Mouse (Mus musculus) limb, embryonic 11.5 days (tissue): Measurements from ENCODE around the gene Fkbp14. TPM values are rescaled to one million over a fixed set of nuclear protein-coding genes. Genes with fewer than 3 reads are reported as not detected.

ENCODE experiments used
- ATAC-seq: fragments of 200-750 bp; cut with Nextera tagmentation; 2 replicates; pipeline ENCODE4 v1.8.0; 2017; ENCODE audit warnings: low read depth; ENCODE audit not compliant: insufficient number of reproducible peaks, low FRiP score, low TSS enrichment
- DNase-seq: peaks from one replicate; pipeline ENCODE4 v3.0.0-alpha.2; 2015; ENCODE audit warnings: low spot score
- H3K27ac ChIP-seq: fragments of 300-500 bp; sonication (generic); replicated peaks from 2 replicates; pipeline ENCODE4 v1.5.1; 2014; ENCODE audit warnings: low read depth, mild to moderate bottlenecking, low read length
- H3K27me3 ChIP-seq: fragments of 300-500 bp; sonication (generic); 2 replicates; pipeline ENCODE4 v1.6.1; 2014; ENCODE audit warnings: mild to moderate bottlenecking, low read length, mixed read lengths; ENCODE audit not compliant: control insufficient read depth, insufficient read depth
- H3K36me3 ChIP-seq: fragments of 300-500 bp; sonication (generic); 2 replicates; pipeline ENCODE4 v1.6.1; 2014; ENCODE audit warnings: mild to moderate bottlenecking, low read length, moderate library complexity, mixed read lengths; ENCODE audit not compliant: control insufficient read depth, insufficient read depth
- H3K4me1 ChIP-seq: fragments of 300-500 bp; sonication (generic); 2 replicates; pipeline ENCODE4 v1.6.1; 2014; ENCODE audit warnings: low read length, mixed read lengths; ENCODE audit not compliant: control insufficient read depth, insufficient read depth
- H3K4me2 ChIP-seq: fragments of 300-500 bp; sonication (generic); 2 replicates; pipeline ENCODE4 v1.6.1; 2014; ENCODE audit warnings: low read depth, mild to moderate bottlenecking, moderate library complexity; ENCODE audit not compliant: severe bottlenecking
- H3K4me3 ChIP-seq: fragments of 300-500 bp; sonication (generic); 2 replicates; pipeline ENCODE4 v1.5.1; 2014; ENCODE audit warnings: low read depth, low read length
- H3K9ac ChIP-seq: fragments of 300-500 bp; sonication (generic); 2 replicates; pipeline ENCODE4 v1.6.1; 2014; ENCODE audit warnings: mild to moderate bottlenecking, low read length
- H3K9me3 ChIP-seq: fragments of 300-500 bp; sonication (generic); 2 replicates; pipeline ENCODE4 v1.6.1; 2016; ENCODE audit warnings: low read length; ENCODE audit not compliant: control insufficient read depth
- WGBS: fragments of 180-500 bp; shearing (Covaris S2); extraction: QIAGEN DNeasy Blood & Tissue Kit; methylation state at CpG from one replicate; pipeline ENCODE4 v1.1.7; 2014; 5-methylcytosine and 5-hydroxymethylcytosine counted together
- polyA plus RNA-seq: library from polyadenylated mRNA; unstranded; fragments of >200 nt; fragmentation: Nextera tagmentation; extraction: Ambion mirVana; gene quantifications from 2 replicates; pipeline ENCODE4 v1.2.1, GENCODE M21; 2014

Gene Fkbp14
- polyA plus RNA-seq, result 19.2 and 20.4 TPM in 2 replicates

- no peaks in the 10 kb centered on the region for H3K27me3 ChIP-seq
- no peaks in the 10 kb centered on the region for H3K36me3 ChIP-seq
- WGBS, result 71% methylated on average over 4 of the region's 4 CpGs
- ATAC-seq, result no peak
- H3K9ac ChIP-seq, result no peak within 1 kb of the TSS
- no peak within 1 kb of the TSS for H3K4me3 ChIP-seq
- no peaks in the 10 kb centered on the region; the same call in 1 of the 2 replicates for H3K4me1 ChIP-seq
- H3K27ac ChIP-seq, result no peak within 1 kb of the TSS
- H3K4me2 ChIP-seq, result peak within 1 kb of the TSS; percentile 75; the same call in 1 of the 2 replicates
- no peak for DNase-seq
- H3K9me3 ChIP-seq, result no peaks in the 10 kb centered on the region
Measured at GRCm38 (mm10) chr6:54597208-54597607, at the start of gene Fkbp14. Gene Fkbp14, minus strand, starts transcription at chr6:54597308.

- Histone ChIP-seq H3K4me2 (no peak overlapping the region), H3K27me3 (no peaks in the 10 kb centered on the region), H3K27ac (no peak overlapping the region), H3K4me3 (no peak overlapping the region), H3K4me1 (no peaks in the 10 kb centered on the region), H3K36me3 (no peaks in the 10 kb centered on the region), H3K9me3 (no peaks in the 10 kb centered on the region), H3K9ac (no peak overlapping the region)
- 83% methylated on average over 4 of the region's 4 CpGs for WGBS
- no peak for DNase-seq
- no peak for ATAC-seq
Measured at GRCm38 (mm10) chr6:54643181-54643580, 46.1 kb upstream of the Fkbp14 start.

- WGBS, result 82% methylated on average over 2 of the region's 2 CpGs
- H3K9me3 ChIP-seq, result no peaks in the 10 kb centered on the region
- no peak overlapping the region for H3K4me3 ChIP-seq
- H3K9ac ChIP-seq, result no peak overlapping the region
- no peaks in the 10 kb centered on the region for H3K4me1 ChIP-seq
- H3K27ac ChIP-seq, result no peak overlapping the region
- DNase-seq (no peak), ATAC-seq (no peak)
- H3K27me3 ChIP-seq, result no peaks in the 10 kb centered on the region
- H3K36me3 ChIP-seq, result no peaks in the 10 kb centered on the region
- H3K4me2 ChIP-seq, result no peak overlapping the region
Measured at GRCm38 (mm10) chr6:54641953-54642352, 44.8 kb upstream of the Fkbp14 start.

GRCm38 (mm10) chr6:54639877-54640276 is 42.8 kb upstream of the Fkbp14 start:
- Histone ChIP-seq H3K4me2 (no peak overlapping the region), H3K27ac (no peak overlapping the region), H3K27me3 (no peaks in the 10 kb centered on the region), H3K9ac (no peak overlapping the region), H3K9me3 (no peaks in the 10 kb centered on the region), H3K4me1 (no peaks in the 10 kb centered on the region), H3K36me3 (no peaks in the 10 kb centered on the region), H3K4me3 (no peak overlapping the region)
- no peak for ATAC-seq
- no peak for DNase-seq
- 92% methylated on average over 3 of the region's 3 CpGs for WGBS

GRCm38 (mm10) chr6:54631462-54631861 is 34.4 kb upstream of the Fkbp14 start:
- H3K4me1 ChIP-seq, result no peaks in the 10 kb centered on the region
- no peaks in the 10 kb centered on the region for H3K27me3 ChIP-seq
- 49% methylated on average over 3 of the region's 3 CpGs for WGBS
- H3K4me3 ChIP-seq, result no peak overlapping the region
- H3K27ac ChIP-seq, result no peak overlapping the region
- no peak overlapping the region for H3K4me2 ChIP-seq
- no peaks in the 10 kb centered on the region for H3K36me3 ChIP-seq
- H3K9me3 ChIP-seq, result no peaks in the 10 kb centered on the region
- no peak overlapping the region for H3K9ac ChIP-seq
- DNase-seq (no peak), ATAC-seq (no peak)

GRCm38 (mm10) chr6:54629734-54630133 is 32.6 kb upstream of the Fkbp14 start:
- WGBS, result 28% methylated on average over 7 of the region's 7 CpGs

GRCm38 (mm10) chr6:54628381-54628780 is 31.3 kb upstream of the Fkbp14 start:
- no peaks in the 10 kb centered on the region for H3K27me3 ChIP-seq
- H3K36me3 ChIP-seq, result no peaks in the 10 kb centered on the region
- no peaks in the 10 kb centered on the region for H3K9me3 ChIP-seq
- DNase-seq (no peak), ATAC-seq (no peak)
- no peak overlapping the region for H3K4me2 ChIP-seq
- 93% methylated on average over 3 of the region's 3 CpGs for WGBS
- H3K4me3 ChIP-seq, result no peak overlapping the region
- H3K9ac ChIP-seq, result no peak overlapping the region
- no peaks in the 10 kb centered on the region for H3K4me1 ChIP-seq
- no peak overlapping the region for H3K27ac ChIP-seq

More at GRCm38 (mm10) chr6:54629734-54630133, 32.6 kb upstream of the Fkbp14 start:
- Histone ChIP-seq H3K27ac (no peak overlapping the region), H3K9me3 (no peaks in the 10 kb centered on the region), H3K4me2 (no peak overlapping the region), H3K4me1 (no peaks in the 10 kb centered on the region), H3K27me3 (no peaks in the 10 kb centered on the region), H3K4me3 (no peak overlapping the region), H3K36me3 (no peaks in the 10 kb centered on the region), H3K9ac (no peak overlapping the region)
- no peak for ATAC-seq
- peak; percentile 36 for DNase-seq

GRCm38 (mm10) chr6:54620357-54620756 is 23.2 kb upstream of the Fkbp14 start:
- Histone ChIP-seq H3K27ac (no peak overlapping the region), H3K4me1 (no peaks in the 10 kb centered on the region), H3K27me3 (no peaks in the 10 kb centered on the region), H3K9ac (no peak overlapping the region), H3K9me3 (no peaks in the 10 kb centered on the region), H3K36me3 (no peaks in the 10 kb centered on the region), H3K4me3 (no peak overlapping the region), H3K4me2 (no peak overlapping the region)
- ATAC-seq (no peak), DNase-seq (no peak)
- WGBS, result 80% methylated on average over 4 of the region's 4 CpGs

- no peak for DNase-seq
- H3K9me3 ChIP-seq, result no peaks in the 10 kb centered on the region
- 83% methylated on average over 7 of the region's 7 CpGs for WGBS
- H3K27me3 ChIP-seq, result no peaks in the 10 kb centered on the region
- H3K36me3 ChIP-seq, result no peaks in the 10 kb centered on the region
- H3K4me3 ChIP-seq, result no peak overlapping the region
- no peaks in the 10 kb centered on the region for H3K4me1 ChIP-seq
- no peak overlapping the region for H3K9ac ChIP-seq
- no peak for ATAC-seq
- no peak overlapping the region for H3K27ac ChIP-seq
- no peak overlapping the region for H3K4me2 ChIP-seq
Measured at GRCm38 (mm10) chr6:54619530-54619929, 22.4 kb upstream of the Fkbp14 start.
